Mouse (Mus musculus) left cerebral cortex, postnatal 36 days (tissue): ENCODE data around the gene Gm28038. TPM values are rescaled to one million over a fixed set of nuclear protein-coding genes. Genes with fewer than 3 reads are reported as not detected.
A peak's percentile ranks its signal among the peaks of the same experiment; 100 is the strongest.

ENCODE experiments used
- DNase-seq, 2 experiments: peaks; one replicate each; pipeline ENCODE4 v3.0.0; 2021 to 2022; ENCODE audit warnings: low spot score in 2 of 2, mixed read lengths in 1 of 2
- intact Hi-C: fragments of 180-260 bp; cut with DNase I; formaldehyde crosslinking; loops from one replicate; pipeline ENCODE4 v1.15.1; 2025
- total RNA-seq, 2 experiments: library from RNA; stranded (reverse); gene quantifications; 2 replicates each; pipeline ENCODE4 v1.2.3; 2021

Gm28038 gene
- total RNA-seq: not detected

DNA sequence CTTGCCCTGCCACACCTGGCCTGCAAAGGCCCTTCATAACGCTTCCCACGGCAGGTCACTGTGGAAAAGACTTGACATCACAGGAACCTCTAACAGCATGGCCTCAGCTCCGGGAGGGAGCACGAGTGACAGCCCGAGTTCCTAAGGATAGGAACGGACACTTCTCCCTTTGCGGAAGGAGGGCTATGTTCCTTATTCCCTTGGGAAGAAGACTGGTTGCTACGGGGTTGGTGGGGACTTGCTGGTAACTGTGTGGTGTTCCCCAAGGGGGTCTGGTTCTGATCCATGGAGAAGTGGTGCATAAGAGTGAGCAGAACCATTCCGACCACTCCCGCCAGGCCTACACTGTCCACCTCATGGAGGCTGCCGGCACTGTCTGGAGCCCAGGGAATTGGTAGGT is at the start of gene Gm28038:
Gene Gm28038 (plus strand): TSS at position 301 of the 400 bp plus-strand sequence.
- no peak for DNase-seq
- intact Hi-C loops: no loop called here

DNA sequence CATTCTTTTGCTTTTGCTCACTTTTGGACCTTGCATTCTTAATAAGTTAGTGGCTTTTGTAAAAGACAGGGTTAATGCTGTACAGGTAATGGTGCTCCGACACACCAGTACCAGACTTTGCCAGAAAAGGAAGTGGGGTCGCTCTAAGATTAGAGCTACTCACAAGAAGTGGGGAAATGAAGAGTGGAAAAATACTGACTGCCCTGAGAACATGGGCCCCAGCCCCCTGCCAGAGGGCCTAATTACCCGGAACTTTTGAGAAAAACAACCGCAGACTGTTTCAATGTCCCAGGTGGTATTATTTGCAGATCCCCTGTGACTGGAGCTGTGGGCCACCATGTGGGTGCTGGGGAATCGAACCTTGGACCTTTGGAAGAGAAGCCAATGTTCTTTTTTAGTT is 45.2 kb upstream of the Gm28038 start:
- no peak for DNase-seq

DNA sequence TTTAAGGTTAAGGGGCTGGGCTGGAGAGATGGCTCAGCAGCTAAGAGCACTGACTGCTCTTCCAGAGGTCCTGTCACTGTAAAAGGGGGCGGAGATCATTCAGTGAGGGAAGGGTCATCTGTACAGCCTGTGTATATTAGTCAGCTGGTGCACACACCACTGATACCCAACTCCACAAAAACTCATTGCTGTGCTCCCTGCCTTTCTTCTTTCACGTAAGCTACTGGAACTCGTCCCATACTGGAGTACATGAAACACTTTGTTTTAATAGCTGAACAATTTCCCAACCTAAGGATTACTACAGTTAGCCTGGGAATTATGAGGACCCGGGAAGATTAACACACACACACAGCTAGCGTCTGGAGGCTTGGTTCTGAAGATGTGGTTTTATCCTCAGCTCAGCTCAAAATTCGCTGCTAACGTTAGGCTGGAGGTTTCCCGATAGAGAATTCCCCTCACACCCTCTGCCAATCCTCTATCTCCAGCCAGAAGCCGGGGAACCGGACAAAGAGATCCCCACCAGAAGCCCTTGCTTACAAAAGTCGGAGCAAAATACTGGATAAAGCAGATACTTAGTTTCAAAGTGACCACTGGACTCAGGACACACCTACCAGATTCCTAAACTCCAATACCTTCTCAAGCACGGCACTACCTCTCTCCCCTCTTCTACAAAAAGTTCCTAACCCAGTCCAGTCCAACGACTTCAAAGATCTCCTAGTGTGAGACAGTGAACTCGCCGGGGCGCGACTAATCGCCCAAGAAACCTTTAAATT is 44.2 kb upstream of the Gm28038 start:
- no peak for DNase-seq
- intact Hi-C loops: loop anchor here (1.0 to 10.0 kb wide), 3 partner anchors 31 to 62 kb away; partner anchors contain the start of genes Endog, Kyat1 and Spout1

More for the DNA sequence above, 45.2 kb upstream of the Gm28038 start:
- intact Hi-C loops: loop anchor here (10.0 kb wide), 1 partner anchor 61 kb away; the partner anchor contains the start of genes Endog and Spout1

DNA sequence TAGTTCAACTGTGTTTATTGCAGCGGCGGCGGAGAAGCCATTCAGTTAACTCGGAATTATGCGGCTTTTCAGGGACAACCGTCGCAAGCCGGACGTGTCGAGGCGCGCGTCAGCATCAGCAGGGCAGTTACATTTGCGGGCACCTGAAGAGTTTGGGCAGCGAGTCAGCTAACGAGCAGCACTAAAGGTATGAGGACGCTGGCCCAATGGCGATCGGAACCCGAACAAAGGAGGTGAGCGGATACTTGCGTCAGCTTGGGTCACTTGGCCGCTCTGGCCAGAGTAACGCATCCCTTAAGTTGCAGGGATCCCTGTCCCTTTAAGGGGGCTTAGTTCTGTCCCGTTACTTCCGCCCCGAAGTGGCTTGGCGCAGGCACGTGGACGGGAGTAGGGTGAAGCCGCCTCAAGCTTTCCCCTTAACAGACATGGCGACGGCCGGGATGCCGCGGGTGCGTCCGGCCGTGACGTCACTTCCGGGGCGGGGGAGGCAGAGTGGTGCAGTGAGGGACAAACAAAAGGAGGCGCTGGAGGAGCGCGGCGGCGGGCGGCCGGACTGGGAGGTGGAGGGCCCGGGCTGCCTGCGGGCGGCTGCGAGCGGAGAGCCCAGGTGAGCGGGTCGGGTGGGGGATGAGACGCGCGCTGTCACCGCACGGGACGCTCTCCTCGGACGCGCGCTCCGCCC is 43.5 kb upstream of the Gm28038 start, which contains the start of gene Lrrc8a:
Gene Lrrc8a (plus strand): TSS at position 517 of the 682 bp plus-strand sequence.
- intact Hi-C loops: loop anchor here (1.0 to 10.0 kb wide), 3 partner anchors 31 to 63 kb away; partner anchors contain the start of genes Endog, Kyat1 and Spout1

DNA sequence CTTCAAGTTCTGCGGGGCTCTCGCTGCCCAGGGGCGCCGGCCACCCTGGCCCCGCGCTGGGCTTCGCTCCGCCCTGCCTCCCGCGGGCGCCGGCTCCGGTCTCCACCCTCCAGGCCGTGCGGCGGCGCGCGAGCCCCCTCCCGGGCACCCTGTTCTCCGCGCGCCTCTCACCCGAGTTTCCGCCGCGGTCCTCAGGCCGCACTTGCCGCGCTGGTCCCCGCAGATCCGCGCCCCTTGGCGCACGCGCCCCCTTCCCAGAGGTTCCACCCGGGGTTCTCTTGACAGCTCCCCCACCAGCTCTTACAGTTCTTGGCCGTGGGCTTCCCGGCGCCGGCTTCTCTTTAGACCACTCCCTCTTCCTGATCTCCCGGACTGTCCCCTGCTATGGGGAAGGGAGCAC is 43.0 kb upstream of the Gm28038 start:
- peak; percentile 71 to 73 for DNase-seq
- intact Hi-C loops: loop anchor here (1.0 to 10.0 kb wide), 3 partner anchors 31 to 63 kb away; partner anchors contain the start of genes Endog, Kyat1 and Spout1

More for the DNA sequence above, 43.5 kb upstream of the Gm28038 start, which contains the start of gene Lrrc8a:
- peak; percentile 100 for DNase-seq

DNA sequence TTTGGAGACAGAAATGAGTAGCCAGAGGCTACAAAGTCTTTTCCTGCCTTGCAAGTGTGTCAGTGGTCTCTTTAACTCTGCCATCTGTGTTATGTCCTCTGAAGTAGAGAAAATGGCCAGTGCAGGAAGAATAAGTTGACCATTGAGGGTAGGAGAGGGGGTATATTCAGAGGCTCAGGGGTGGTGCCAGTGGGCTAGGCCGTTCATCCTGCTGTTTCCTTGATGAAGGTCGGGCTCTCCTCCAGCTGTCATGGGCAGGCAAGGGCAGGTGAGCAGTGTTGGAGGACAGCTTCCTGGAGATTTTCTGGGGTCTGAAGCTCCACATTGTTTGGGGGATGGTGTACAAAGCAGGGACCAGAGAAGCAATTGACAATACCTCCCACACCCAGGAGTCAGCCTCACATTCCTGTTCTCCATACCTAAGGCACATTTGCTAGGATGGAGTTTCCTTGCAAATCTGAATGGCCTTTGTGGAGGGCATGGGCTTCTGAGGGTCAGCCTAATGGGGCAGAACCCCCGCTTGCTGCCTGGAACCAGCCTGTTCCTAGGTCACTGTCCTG is 41.9 kb upstream of the Gm28038 start:
- intact Hi-C loops: loop anchor here (10.0 kb wide), 1 partner anchor 64 kb away; the partner anchor contains the start of genes Endog and Spout1
- no peak for DNase-seq

DNA sequence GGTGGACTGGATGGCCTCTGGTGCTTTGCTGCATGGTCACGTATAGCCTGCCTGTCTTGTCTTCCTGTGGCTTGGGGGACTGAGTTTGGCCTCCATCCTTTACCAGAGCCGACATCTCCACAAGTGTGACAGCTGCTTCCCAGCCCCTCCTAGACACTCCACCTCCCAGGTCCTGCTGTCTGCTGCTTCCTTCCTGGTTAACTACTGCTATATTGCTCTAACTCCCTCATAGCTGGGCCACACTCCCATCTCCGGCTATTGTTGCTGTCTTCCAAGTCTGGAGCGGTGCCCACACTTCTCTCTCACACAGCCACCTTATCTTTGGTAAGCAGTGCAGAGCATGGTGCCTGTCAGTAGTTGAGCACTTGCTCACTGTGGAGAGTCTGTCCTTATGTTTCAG is 41.1 kb upstream of the Gm28038 start:
- intact Hi-C loops: loop anchor here (10.0 kb wide), 1 partner anchor 65 kb away; the partner anchor contains the start of genes Endog and Spout1
- no peak for DNase-seq

DNA sequence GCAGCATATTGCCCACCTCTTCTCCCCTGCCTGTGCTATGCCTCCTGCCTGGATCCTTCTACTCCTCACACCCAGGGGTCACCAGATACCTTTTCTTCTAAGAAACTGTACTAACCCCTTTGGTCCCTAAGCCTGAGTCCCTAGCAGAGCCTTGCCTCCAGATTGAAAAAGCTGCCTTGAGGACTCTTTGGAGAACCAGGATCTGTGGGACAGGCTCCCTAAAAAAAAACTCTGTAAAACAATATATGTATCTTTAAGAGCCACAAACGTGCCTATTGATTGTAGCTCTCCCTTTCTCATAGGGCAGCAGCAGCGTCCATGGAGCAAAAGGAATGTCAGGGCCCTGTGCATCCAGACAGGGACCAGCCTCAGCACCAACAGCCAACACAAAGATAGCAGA is 40.6 kb upstream of the Gm28038 start, which contains the start of gene Gm28035:
Gene Gm28035 (plus strand): TSS at position 301 of the 400 bp plus-strand sequence.
- DNase-seq: no peak
- intact Hi-C loops: no loop called here

DNA sequence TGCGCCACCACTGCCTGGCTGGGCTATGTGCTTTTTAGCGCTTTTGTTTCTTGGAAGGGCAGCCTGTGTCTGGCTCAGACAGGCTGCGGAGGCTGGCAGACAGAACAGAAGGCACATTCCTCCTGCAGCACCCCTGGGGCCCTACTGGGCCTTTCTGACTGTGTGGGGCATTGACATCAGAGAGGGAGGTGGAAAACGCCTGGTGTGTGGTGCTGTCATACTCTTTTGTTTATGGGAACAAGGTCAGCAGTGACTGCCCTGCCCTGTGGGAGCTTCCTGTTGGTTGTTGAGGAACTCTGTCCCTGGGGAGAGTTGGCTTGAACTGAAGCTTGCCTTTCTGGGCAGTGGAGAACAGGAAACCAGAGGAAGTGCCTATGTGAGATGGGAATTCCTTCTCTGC is 38.3 kb upstream of the Gm28038 start:
- DNase-seq: no peak
- intact Hi-C loops: no loop called here

DNA sequence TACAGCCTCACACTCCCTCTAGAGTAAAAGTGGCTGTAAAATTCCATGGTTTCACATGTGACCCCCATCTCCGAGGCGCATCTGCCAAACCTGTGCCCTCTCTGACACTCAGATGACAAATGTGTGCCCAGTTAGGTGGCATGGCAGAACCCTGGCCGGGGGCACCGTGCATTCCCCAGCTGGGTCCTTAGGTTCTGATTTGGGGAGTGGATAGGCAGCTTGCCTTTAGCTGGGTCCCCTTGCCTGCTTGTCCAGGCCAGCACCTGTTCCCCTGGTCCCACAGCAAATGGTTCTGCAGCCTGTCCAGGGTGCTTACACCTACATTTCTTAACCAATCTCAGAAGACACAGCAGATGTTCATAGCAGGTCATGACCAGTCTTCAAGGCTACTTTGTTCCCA is 37.5 kb upstream of the Gm28038 start:
- no peak for DNase-seq
- intact Hi-C loops: no loop called here

DNA sequence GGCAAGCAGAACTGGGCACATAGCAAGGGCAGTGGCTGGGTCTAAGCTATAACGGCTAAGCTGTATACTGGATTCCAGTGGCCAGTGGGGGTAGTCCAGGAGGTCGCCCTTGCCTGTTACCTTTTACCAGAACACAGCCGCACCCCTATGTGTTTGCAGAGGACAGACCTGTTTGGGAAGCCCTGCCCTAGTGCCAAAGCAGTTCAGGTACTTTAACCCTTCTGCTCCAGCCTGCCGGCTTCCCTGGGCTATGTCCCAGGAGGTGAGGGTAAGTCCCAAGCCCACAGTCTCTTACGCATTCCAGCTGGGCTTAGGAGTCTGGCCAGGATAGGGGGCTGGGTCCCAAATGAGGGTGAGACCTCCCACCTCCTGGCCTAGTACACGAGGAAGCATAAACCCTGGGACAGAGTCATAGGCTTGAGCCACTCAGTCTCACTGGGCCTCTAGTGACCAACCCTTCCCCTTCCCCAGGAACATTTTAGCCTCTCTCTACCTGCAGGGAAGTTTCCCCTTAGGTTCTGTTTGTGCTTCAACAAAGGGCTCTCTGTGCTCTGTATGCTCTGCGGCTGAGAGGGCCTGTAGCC is 36.2 kb upstream of the Gm28038 start:
- intact Hi-C loops: no loop called here
- no peak for DNase-seq

DNA sequence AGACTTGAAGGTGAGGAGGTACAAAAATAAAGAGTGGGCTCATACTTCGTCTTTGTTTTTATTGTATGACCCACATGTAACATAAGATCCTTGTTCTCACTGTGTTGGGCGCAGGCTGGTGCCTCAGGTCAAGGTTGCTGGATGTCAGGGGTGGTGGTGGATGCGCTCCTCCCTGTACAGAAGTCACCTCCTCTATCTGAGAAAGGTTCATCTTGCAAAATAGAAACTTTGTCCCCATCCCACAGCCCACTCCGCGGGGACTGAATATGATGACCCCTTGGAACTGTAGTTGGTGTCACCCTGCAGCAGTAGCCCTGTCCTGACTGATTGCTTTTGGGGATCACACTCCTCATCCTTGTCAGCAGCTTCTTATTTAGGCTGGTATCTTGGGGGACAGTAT is 33.8 kb upstream of the Gm28038 start:
- DNase-seq: no peak
- intact Hi-C loops: no loop called here

DNA sequence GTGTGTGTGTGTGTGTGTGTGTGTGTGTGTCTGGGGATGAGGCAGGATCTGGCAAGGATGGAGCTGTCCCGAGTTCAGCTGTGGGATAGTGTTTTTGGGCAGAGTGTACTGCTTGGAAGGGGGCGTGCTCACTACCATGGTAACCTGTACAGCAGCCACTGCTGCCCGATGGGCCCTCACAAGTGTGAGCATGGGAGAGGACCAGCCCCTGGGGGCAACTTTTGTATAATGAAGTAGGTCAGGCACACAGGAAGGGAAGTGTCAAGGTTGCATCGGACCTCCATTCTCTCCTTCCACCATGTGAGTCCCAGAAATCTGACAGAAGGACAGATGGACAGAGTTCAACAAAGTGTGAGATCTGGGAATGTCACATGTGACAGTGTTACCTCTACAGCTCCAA is 33.2 kb upstream of the Gm28038 start:
- intact Hi-C loops: no loop called here

DNA sequence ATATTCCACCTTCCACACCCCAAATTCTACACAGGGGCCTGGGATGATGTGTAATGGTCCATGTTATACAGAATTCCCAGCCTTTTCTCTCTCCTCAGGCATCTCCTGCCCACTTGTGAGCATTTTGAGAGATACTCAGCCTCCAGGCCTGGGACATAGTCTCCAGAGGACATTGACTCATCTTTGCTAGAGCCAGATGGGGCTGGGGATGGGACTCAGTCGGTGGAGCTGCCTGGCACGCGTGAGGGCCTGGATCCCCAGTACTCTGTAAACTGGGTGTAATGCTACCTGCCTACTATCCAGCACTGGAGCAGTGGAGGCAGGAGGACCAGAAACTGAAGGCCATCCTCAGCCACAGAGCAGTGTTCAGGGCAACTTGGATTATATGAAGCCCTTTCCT is 31.7 kb upstream of the Gm28038 start:
- no peak for DNase-seq
- intact Hi-C loops: no loop called here

More for the DNA sequence above, 33.2 kb upstream of the Gm28038 start:
- DNase-seq: no peak

DNA sequence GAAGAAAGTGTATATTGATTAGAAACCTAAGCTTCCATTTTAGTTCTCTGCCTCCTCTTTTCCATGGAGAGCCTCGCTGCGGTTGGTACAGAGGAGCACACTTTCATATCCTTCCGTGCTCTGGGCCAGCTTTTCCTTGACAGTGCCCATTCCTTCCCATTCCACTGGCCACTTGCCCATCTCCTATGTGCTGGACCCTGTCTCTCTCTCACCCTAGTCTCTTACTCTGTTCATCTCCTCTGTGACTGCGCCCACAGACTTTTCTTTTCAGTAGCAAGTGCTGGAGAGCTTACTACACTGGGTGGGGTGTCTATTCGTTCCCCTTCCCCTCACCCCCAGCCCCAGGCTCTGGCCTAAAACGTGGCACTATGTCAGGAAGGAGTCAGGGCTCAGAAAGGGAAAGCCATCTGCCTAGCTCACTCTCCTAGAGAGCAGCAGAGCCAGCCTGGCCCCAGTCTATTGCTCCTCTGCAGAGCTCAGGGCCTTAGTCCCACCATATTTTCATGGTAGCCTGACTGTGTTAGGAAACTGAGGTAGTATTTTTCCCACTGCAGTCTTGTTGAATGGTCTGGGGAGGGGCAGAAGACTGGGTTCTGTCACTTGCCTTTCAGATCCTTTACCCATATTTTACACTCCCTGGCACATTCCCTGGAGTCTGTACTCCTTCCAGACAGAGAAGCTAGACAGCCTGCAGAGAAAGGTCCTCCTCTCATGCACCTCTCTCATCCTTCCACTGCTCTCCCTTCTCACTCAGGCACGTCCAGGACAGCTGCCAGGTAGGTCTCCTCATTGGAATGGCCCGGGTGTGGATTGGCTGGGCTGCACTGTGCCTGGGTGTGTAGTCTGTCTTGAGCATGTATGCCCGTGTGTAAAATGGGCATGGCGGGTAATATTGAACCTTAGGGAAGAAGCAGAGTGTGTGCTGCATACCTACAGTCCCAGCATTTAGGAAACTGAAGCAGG is 30.4 kb upstream of the Gm28038 start:
- intact Hi-C loops: no loop called here
- no peak for DNase-seq

DNA sequence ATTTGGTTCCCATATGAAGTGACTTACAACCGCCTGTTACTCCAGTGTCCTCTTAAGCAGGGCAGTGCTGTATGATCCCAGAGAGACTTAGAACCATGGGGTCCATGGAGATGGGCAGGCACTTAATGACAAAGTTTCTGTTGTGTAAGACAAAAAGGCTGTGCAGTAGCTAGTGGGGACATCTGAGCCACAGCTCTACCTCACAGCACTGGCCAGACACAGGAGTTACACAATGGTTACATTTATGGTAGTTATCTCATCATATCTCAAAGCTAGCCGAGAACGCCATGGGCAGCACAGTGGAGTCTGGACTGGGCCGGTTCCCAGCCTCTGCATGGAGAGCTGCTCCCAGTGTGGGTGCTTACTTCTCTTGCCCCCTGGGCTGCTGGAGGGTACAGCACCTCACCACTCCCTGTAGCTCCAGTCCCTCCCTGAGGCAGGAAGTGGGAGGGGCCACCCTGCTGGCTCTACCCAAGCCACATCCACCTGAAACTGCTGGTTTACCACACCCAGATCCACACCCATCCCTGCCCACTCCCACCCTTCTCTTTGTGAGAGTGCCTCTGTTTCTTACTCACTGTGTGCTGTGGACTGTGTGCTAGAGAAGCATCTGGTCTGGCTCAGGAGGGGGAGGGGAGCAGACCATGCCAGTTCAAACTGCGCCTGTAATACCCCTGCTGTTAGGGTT is 29.3 kb upstream of the Gm28038 start:
- intact Hi-C loops: no loop called here
- no peak for DNase-seq

DNA sequence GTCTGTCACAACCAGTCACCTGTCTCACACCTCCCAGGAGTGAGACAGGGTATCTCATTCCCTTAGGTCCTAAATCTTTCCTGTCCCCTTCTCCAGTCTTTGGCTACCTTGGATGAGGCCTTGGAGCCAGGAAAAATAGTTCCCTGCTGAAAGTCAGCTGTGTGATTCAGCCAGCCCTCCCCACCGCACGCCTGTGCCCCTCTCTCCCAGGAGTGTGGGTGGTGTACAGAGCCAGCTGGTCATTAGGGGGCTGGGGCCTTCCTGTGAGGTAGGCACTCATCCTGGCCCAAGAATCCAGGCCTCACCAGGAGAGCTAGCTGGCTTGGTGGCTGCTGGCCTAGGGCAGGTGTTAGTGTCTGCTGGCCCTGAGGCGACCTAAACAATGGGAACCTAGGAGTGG is 28.3 kb upstream of the Gm28038 start:
- intact Hi-C loops: no loop called here
- DNase-seq: no peak

DNA sequence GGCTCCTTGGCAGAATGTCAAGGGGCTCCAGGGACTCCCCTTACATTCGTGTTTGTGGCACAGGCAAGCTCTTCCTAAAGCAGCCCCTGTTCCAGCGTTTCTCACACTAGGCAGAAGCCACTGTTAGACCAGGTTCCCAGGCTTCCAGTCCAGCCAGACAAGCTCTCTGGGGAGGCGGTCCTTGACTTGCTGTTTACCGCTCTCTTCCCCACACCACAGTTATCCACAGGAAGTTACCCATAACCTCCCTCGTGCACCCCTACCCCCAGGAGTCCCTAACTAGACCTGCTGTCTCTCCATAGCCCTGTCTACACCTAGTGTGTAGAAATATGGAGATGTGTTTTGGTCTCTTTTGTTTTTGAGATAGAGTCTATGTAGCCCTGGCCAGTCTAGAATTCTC is 27.0 kb upstream of the Gm28038 start:
- intact Hi-C loops: no loop called here
- no peak for DNase-seq
